Mouse (Mus musculus) gastrocnemius, postnatal 36 days (tissue): ENCODE data around the gene Mrpl22. TPM values are rescaled to one million over a fixed set of nuclear protein-coding genes. Genes with fewer than 3 reads are reported as not detected.

ENCODE experiments used
- DNase-seq, 2 experiments: peaks; one replicate each; pipeline ENCODE4 v3.0.0; 2022
- intact Hi-C: fragments of 180-260 bp; cut with DNase I; formaldehyde crosslinking; loops from one replicate; pipeline ENCODE4 v1.15.1; 2025
- long read RNA-seq, 2 experiments: library from polyadenylated mRNA; stranded (forward); transcript quantifications; one replicate each; pipeline ENCODE4 v2.0.0; 2021
- total RNA-seq, 2 experiments: library from RNA; stranded (reverse); gene quantifications; 2 replicates each; pipeline ENCODE4 v1.2.3; 2021

The Mrpl22 gene
- 10 to 100 TPM; 35.5 to 39.1 TPM for total RNA-seq
- long read RNA-seq, experiment 1, transcript Mrpl22-201 (7 exons, 722 nt) = major isoform, 64 of 76 reads
- long read RNA-seq, experiment 1, partial matches to known transcripts = 3 of 76 reads
- long read RNA-seq, experiment 1, other reads (novel, unspliced or antisense) = 9 of 76 reads
- long read RNA-seq, experiment 2, transcript Mrpl22-201 (7 exons, 722 nt) = major isoform, 58 of 70 reads
- long read RNA-seq, experiment 2, partial matches to known transcripts = 4 of 70 reads
- long read RNA-seq, experiment 2, other reads (novel, unspliced or antisense) = 8 of 70 reads

GRCm38 (mm10) chr11:58171459-58172091, at the start of gene Mrpl22:
Mrpl22 (plus strand) TSS chr11:58171661.
- intact Hi-C loops = no loop called here
- peak; percentile 87 to 94 for DNase-seq

- DNase-seq = no peak
- intact Hi-C loops = no loop called here
These were observed 47.8 kb upstream of the Mrpl22 start for GRCm38 (mm10) chr11:58123711-58124110.

GRCm38 (mm10) chr11:58125021-58125420, 46.4 kb upstream of the Mrpl22 start:
- no peak for DNase-seq
- intact Hi-C loops = no loop called here

- intact Hi-C loops = no loop called here
- DNase-seq = peak; percentile 34 to 59
These were observed 44.9 kb upstream of the Mrpl22 start for GRCm38 (mm10) chr11:58126397-58127160.

- intact Hi-C loops = no loop called here
- DNase-seq = no peak
These were observed 43.9 kb upstream of the Mrpl22 start for GRCm38 (mm10) chr11:58127544-58127943.

GRCm38 (mm10) chr11:58129302-58129843, 42.1 kb upstream of the Mrpl22 start:
- intact Hi-C loops = no loop called here
- DNase-seq = no peak

- DNase-seq = no peak
- intact Hi-C loops = no loop called here
These were observed 39.4 kb upstream of the Mrpl22 start for GRCm38 (mm10) chr11:58132026-58132425.

GRCm38 (mm10) chr11:58134869-58135268, 36.6 kb upstream of the Mrpl22 start:
- no peak for DNase-seq
- intact Hi-C loops = no loop called here

- DNase-seq = no peak
- intact Hi-C loops = no loop called here
These were observed 36.2 kb upstream of the Mrpl22 start for GRCm38 (mm10) chr11:58135296-58135695.

GRCm38 (mm10) chr11:58136677-58137076, 34.8 kb upstream of the Mrpl22 start:
- intact Hi-C loops = no loop called here
- no peak for DNase-seq

- intact Hi-C loops = no loop called here
- DNase-seq = no peak
These were observed 32.6 kb upstream of the Mrpl22 start for GRCm38 (mm10) chr11:58138821-58139220.

- DNase-seq = no peak
- intact Hi-C loops = no loop called here
These were observed 32.0 kb upstream of the Mrpl22 start for GRCm38 (mm10) chr11:58139466-58139865.

- intact Hi-C loops = no loop called here
- DNase-seq = no peak
These were observed 27.6 kb upstream of the Mrpl22 start for GRCm38 (mm10) chr11:58143704-58144426.

GRCm38 (mm10) chr11:58146241-58146640, 25.2 kb upstream of the Mrpl22 start:
- intact Hi-C loops = no loop called here

GRCm38 (mm10) chr11:58155458-58155857, 16.0 kb upstream of the Mrpl22 start:
- intact Hi-C loops = no loop called here
- DNase-seq = no peak

More at GRCm38 (mm10) chr11:58146241-58146640, 25.2 kb upstream of the Mrpl22 start:
- DNase-seq = no peak

- intact Hi-C loops = no loop called here
These were observed 14.6 kb upstream of the Mrpl22 start for GRCm38 (mm10) chr11:58156871-58157270.

GRCm38 (mm10) chr11:58165072-58165471, 6.4 kb upstream of the Mrpl22 start:
- intact Hi-C loops = loop anchor here (5.0 kb wide), 1 partner anchor 53 kb away; no protein-coding TSS in a partner anchor
- DNase-seq = no peak

More at GRCm38 (mm10) chr11:58156871-58157270, 14.6 kb upstream of the Mrpl22 start:
- no peak for DNase-seq

- intact Hi-C loops = loop anchor here (5.0 kb wide), 1 partner anchor 55 kb away; no protein-coding TSS in a partner anchor
- DNase-seq = no peak
These were observed 3.7 kb upstream of the Mrpl22 start for GRCm38 (mm10) chr11:58167822-58168166.

- DNase-seq = peak; percentile 75 to 82
- intact Hi-C loops = loop anchor here (5.0 kb wide), 1 partner anchor 56 kb away; no protein-coding TSS in a partner anchor
These were observed 3.1 kb upstream of the Mrpl22 start, which contains the start of gene Gemin5 for GRCm38 (mm10) chr11:58168167-58168915. Gemin5 (minus strand) TSS chr11:58168539.
